Mouse (Mus musculus) hindbrain, embryonic 14.5 days (tissue): Measurements from ENCODE around the gene Gm30191. TPM values are rescaled to one million over a fixed set of nuclear protein-coding genes. Genes with fewer than 3 reads are reported as not detected.

Experiments
- ATAC-seq: fragments of 200-750 bp; cut with Nextera tagmentation; 2 replicates; pipeline ENCODE4 v1.8.0; 2017; ENCODE audit warnings: moderate number of reproducible peaks, mild to moderate bottlenecking, moderate TSS enrichment, moderate library complexity; ENCODE audit not compliant: low FRiP score
- DNase-seq: peaks from one replicate; pipeline ENCODE4 v3.0.0-alpha.2; 2015; ENCODE audit warnings: low spot score
- H3K27ac ChIP-seq: fragments of 300-500 bp; sonication (generic); 2 replicates; pipeline ENCODE4 v1.5.1; 2014; ENCODE audit warnings: mild to moderate bottlenecking, moderate library complexity
- H3K27me3 ChIP-seq: fragments of 300-500 bp; sonication (generic); 2 replicates; pipeline ENCODE4 v1.6.1; 2014; ENCODE audit warnings: mild to moderate bottlenecking, low read length, mixed read lengths; ENCODE audit not compliant: control insufficient read depth, insufficient read depth
- H3K36me3 ChIP-seq: fragments of 300-500 bp; sonication (generic); replicated peaks from 2 replicates; pipeline ENCODE4 v1.6.1; 2014; ENCODE audit not compliant: control insufficient read depth, insufficient read depth
- H3K4me1 ChIP-seq: fragments of 300-500 bp; sonication (generic); replicated peaks from 2 replicates; pipeline ENCODE4 v1.6.1; 2014; ENCODE audit warnings: antibody characterized with exemption, low read length, mixed read lengths; ENCODE audit not compliant: control insufficient read depth, insufficient read depth
- H3K4me2 ChIP-seq: fragments of 300-500 bp; sonication (generic); replicated peaks from 2 replicates; pipeline ENCODE4 v1.6.1; 2014; ENCODE audit warnings: mild to moderate bottlenecking, moderate library complexity
- H3K4me3 ChIP-seq: fragments of 300-500 bp; sonication (generic); replicated peaks from 2 replicates; pipeline ENCODE4 v1.5.1; 2014; ENCODE audit warnings: mild to moderate bottlenecking, low read length
- H3K9ac ChIP-seq: fragments of 300-500 bp; sonication (generic); 2 replicates; pipeline ENCODE4 v1.6.1; 2014
- H3K9me3 ChIP-seq: fragments of 300-500 bp; sonication (generic); 2 replicates; pipeline ENCODE4 v1.6.1; 2016; ENCODE audit warnings: low read length; ENCODE audit not compliant: control insufficient read depth
- WGBS: fragments of 180-500 bp; shearing (Covaris S2); extraction: QIAGEN DNeasy Blood & Tissue Kit; methylation state at CpG from one replicate; pipeline ENCODE4 v1.1.7; 2014; 5-methylcytosine and 5-hydroxymethylcytosine counted together
- polyA plus RNA-seq: library from polyadenylated mRNA; unstranded; fragments of >200 nt; fragmentation: Nextera tagmentation; extraction: Ambion mirVana; gene quantifications from 2 replicates; pipeline ENCODE4 v1.2.1, GENCODE M21; 2014

The Gm30191 gene
- polyA plus RNA-seq, 1 experiment from 2014 or later: 0.87 TPM

DNA sequence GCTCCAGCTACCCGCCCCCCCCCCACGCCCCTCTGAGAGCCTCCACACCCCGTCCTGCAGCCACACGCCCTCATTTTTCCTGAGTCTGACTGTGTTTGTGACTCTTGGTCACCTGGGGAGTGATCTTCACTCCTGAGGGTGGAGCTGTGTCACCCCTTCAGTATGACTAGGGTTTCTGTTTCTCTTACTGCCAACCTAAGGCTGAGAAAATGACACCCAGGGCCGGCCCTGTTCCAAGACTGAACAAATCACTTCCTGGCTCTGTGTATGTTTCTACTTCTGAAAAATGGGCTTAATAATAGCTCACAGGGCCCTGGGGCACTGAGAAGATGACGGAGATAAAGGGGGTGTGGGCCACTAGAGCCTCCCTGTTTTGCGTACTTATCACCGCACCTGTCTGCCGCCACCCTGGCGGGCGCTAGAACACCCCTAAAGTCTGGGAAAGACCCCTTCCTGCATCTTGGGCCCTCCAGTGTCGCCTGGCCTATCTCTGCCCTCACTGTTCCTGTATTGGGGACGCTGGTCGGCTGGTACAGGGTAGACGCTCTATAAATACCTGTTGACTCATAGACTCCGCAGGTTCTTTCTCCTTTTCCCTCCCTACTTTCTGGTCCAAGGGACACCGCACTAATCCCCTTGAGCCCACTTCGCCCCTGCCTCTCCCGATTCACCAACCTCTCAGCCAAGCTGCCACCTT lies 9.0 kb upstream of the Gm30191 start:
- H3K27ac ChIP-seq: no peak overlapping the region
- no peaks in the 10 kb centered on the region for H3K36me3 ChIP-seq
- H3K4me1 ChIP-seq: 0 out of 2 replicates have a peak, but pooled peaks cover 6% of the 10 kb centered on the region
- H3K4me3 ChIP-seq: no peak overlapping the region
- H3K27me3 ChIP-seq: peaks cover 18% of the 10 kb centered on the region
- WGBS: 27% methylated on average over 19 of the region's 19 CpGs
- no peak for ATAC-seq
- no peaks in the 10 kb centered on the region for H3K9me3 ChIP-seq
- peak overlapping the region; percentile 28; the same call in 1 of the 2 replicates for H3K4me2 ChIP-seq
- no peak for DNase-seq
- H3K9ac ChIP-seq: no peak overlapping the region

DNA sequence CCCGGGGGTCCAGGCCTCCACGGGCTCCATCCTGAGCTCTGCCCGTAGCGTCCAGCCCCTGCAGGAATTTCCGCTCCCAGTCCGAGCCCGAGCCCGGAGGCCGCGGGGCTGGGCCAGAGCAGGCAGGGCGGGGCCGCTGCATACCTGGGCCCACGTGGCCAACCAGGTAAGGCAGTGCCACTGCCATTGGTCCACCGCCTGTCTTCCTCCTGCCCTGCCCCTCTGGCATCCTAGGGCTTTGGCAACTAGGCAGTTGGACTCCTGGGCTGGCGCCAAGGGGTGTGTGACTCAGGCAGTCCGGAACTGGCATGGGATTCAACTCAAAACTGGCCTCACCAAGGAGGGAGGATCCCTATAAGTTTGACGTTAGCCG lies 8.5 kb upstream of the Gm30191 start, which contains the start of gene Cnksr1:
TSS of gene Cnksr1 (minus strand) at position 121 of the 373 bp plus-strand sequence.
- DNase-seq: no peak
- no peak within 1 kb of the TSS for H3K27ac ChIP-seq
- peak within 1 kb of the TSS; percentile 28 for H3K4me2 ChIP-seq
- H3K9ac ChIP-seq: no peak within 1 kb of the TSS
- H3K9me3 ChIP-seq: no peaks in the 10 kb centered on the region
- no peaks in the 10 kb centered on the region for H3K36me3 ChIP-seq
- WGBS: 2% methylated on average over 18 of the region's 18 CpGs
- no peak for ATAC-seq
- H3K27me3 ChIP-seq: peaks cover 18% of the 10 kb centered on the region
- H3K4me3 ChIP-seq: no peak within 1 kb of the TSS
- 0 out of 2 replicates have a peak, but pooled peaks cover 6% of the 10 kb centered on the region for H3K4me1 ChIP-seq

DNA sequence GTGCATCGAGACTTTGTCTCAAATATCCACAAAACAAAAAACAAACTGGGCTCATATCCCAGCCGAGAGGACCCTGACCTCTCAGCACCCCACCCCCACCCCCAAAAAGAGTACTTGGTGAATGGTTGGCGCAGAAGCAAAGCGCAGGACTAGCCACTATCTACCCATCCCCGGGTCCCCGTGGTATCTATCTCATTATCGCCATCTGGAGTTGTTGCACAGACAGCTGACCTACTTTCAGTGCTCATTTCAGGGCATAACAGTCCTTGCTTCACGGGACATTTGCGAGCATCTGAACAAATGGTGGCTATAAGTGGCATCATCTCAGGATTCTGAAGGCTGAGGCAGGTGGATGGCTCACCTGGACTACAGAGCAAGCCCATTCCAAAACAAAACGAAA lies 8.0 kb upstream of the Gm30191 start:
- 13% methylated on average over 10 of the region's 10 CpGs for WGBS
- ATAC-seq (no peak), DNase-seq (no peak)
- Histone ChIP-seq H3K27ac (no peak overlapping the region), H3K27me3 (peaks cover 18% of the 10 kb centered on the region), H3K9me3 (no peaks in the 10 kb centered on the region), H3K36me3 (no peaks in the 10 kb centered on the region), H3K4me3 (no peak overlapping the region), H3K9ac (no peak overlapping the region), H3K4me2 (peak overlapping the region; percentile 28; the same call in 1 of the 2 replicates), H3K4me1 (0 out of 2 replicates have a peak, but pooled peaks cover 6% of the 10 kb centered on the region)

DNA sequence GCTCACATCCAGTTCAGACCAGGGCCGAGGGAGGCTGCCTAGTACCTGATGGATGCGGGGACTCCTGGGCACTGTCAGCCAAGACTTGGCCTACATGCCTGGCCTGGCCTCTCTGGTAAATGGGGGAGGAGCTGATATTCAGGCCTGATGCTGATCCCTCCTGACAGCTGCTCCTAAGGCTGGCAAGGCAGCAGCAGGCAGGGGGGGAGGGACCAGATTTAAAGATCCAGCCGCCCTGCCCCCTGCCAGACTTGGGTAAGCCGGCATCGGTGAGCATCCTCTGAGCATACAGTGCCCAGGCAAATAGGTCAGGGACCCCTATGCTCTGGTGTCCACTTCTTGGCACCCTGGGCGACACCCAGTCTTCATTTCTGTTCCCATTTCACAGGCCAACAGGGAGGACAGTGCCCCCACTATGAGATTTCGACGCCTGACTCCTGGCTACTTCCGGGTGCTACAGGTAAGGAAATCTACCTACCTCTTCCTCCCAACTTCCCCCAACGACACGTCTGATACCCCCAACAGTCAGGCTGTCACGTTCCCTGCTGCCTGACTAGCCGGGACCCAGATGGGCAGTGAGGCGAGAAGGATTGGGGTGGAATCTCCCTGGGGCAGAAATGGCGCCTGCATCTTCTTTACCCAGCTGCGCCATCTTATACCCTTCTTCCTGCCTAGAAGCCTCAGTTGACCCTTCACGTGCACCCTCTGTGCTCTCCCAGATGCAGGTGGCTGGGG lies 3.1 kb upstream of the Gm30191 start, which contains the start of gene E130218I03Rik:
TSS of gene E130218I03Rik (plus strand) at position 147 of the 735 bp plus-strand sequence.
- ATAC-seq (no peak), DNase-seq (no peak)
- no peak within 1 kb of the TSS; the same call in 1 of the 2 replicates for H3K9ac ChIP-seq
- H3K36me3 ChIP-seq: no peaks in the 10 kb centered on the region
- H3K27me3 ChIP-seq: peaks cover 16% of the 10 kb centered on the region
- H3K27ac ChIP-seq: no peak within 1 kb of the TSS
- H3K4me1 ChIP-seq: peaks cover 17% of the 10 kb centered on the region
- peak within 1 kb of the TSS; percentile 85; the same call in 1 of the 2 replicates for H3K4me3 ChIP-seq
- no peaks in the 10 kb centered on the region for H3K9me3 ChIP-seq
- 92% methylated on average over 17 of the region's 17 CpGs for WGBS
- peak within 1 kb of the TSS; percentile 98 for H3K4me2 ChIP-seq

DNA sequence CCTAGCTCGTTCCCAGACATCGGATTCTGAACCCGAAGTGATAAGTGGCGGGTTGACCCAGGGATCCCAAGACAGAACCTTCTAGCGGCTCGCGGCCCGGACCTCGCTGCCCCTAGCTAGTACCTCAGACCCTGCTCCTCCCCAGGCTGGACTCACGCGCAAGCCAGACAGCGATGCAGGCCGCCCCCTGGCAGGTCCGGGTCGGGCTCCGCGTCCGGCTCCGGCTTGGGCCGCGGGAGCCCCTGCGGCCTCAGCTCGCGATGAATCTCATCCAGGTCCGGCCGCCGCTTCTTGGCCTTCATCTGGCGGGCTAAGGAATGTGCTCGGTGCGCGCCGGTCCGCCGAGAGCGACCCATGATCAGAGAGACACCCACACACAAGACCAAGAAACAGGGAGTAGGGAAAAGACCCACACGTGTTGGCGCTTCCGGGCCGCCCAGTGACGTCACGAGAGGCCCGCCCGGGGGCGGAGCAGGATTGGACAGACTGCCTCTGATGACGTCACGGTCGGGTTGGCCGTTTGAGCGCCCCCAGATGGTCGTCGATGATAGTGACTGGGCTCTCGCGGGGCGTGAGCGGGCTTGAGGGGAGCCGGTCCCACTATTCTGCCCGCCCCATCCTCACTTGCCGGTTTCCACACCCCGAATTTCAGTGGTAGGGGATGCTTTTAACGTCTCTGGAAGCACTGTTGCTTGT lies 1.4 kb upstream of the Gm30191 start, which contains the start of gene Zfp593:
TSS of gene Zfp593 (minus strand) at position 445 of the 696 bp plus-strand sequence.
- Histone ChIP-seq H3K9me3 (no peaks in the 10 kb centered on the region), H3K4me2 (peak within 1 kb of the TSS; percentile 98), H3K36me3 (no peaks in the 10 kb centered on the region), H3K27ac (0 out of 2 replicates have a peak within 1 kb of the TSS, but pooled peaks have one; percentile 11), H3K9ac (peak within 1 kb of the TSS; percentile 83), H3K27me3 (peaks cover 26% of the 10 kb centered on the region), H3K4me1 (peaks cover 27% of the 10 kb centered on the region), H3K4me3 (peak within 1 kb of the TSS; percentile 85)
- ATAC-seq (peak; percentile 82), DNase-seq (peak; percentile 97)
- WGBS: 0% methylated on average over 60 of the region's 60 CpGs

DNA sequence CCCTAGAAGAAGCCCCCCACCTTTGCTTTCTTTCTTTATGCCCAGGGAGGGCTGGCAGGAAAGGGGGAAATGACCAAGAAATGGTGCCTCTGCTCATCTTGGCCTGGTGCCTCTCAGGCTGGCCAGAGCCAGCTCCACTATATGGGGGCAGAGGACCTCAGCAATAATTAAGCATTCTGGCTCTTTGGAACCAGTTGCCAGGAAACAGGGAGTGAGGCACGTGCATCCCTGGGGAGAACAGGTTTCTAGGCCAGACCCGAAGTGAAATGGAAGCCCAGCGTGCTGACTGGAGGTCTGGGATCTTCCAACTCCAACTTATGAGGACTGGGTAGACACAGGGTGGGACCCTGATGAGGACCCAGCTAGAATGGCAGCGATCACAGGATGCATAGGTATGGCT lies 479 bp upstream of the Gm30191 start:
- peaks cover 35% of the 10 kb centered on the region for H3K4me1 ChIP-seq
- no peak overlapping the region for H3K4me3 ChIP-seq
- DNase-seq (peak; percentile 57), ATAC-seq (peak; percentile 18; the same call in 1 of the 2 replicates)
- 21% methylated on average over 4 of the region's 4 CpGs for WGBS
- H3K9me3 ChIP-seq: no peaks in the 10 kb centered on the region
- H3K9ac ChIP-seq: no peak overlapping the region
- H3K27me3 ChIP-seq: peaks cover 36% of the 10 kb centered on the region
- H3K4me2 ChIP-seq: peak overlapping the region; percentile 98
- no peak overlapping the region for H3K27ac ChIP-seq
- H3K36me3 ChIP-seq: no peaks in the 10 kb centered on the region

DNA sequence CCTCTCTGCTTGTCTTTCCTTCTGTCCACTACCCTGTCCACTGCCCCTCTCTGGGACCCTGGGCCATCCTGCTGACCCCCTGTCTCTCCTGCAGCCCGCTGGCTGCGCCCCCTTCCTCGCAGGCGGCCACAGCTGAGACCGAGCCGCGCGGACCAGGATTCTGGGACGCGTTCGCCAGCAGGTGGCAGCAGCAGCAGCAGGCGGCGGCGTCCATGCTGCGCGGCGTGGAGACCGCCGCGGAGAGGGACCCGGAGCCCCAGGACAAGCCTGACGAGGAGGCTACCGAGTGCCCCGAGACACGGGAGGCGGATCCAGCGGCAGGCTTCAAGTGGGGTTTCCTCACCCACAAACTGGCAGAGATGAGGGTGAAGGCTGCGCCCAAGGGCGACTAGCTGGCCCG lies 2.9 kb downstream of the Gm30191 start:
- Histone ChIP-seq H3K27ac (no peak overlapping the region), H3K4me3 (peak overlapping the region; percentile 61), H3K9me3 (no peaks in the 10 kb centered on the region), H3K4me2 (peak overlapping the region; percentile 88), H3K4me1 (peaks cover 40% of the 10 kb centered on the region), H3K36me3 (no peaks in the 10 kb centered on the region), H3K27me3 (peaks cover 69% of the 10 kb centered on the region), H3K9ac (peak overlapping the region; percentile 80)
- 1% methylated on average over 30 of the region's 30 CpGs for WGBS
- DNase-seq (peak; percentile 79), ATAC-seq (peak; percentile 49; the same call in 1 of the 2 replicates)

DNA sequence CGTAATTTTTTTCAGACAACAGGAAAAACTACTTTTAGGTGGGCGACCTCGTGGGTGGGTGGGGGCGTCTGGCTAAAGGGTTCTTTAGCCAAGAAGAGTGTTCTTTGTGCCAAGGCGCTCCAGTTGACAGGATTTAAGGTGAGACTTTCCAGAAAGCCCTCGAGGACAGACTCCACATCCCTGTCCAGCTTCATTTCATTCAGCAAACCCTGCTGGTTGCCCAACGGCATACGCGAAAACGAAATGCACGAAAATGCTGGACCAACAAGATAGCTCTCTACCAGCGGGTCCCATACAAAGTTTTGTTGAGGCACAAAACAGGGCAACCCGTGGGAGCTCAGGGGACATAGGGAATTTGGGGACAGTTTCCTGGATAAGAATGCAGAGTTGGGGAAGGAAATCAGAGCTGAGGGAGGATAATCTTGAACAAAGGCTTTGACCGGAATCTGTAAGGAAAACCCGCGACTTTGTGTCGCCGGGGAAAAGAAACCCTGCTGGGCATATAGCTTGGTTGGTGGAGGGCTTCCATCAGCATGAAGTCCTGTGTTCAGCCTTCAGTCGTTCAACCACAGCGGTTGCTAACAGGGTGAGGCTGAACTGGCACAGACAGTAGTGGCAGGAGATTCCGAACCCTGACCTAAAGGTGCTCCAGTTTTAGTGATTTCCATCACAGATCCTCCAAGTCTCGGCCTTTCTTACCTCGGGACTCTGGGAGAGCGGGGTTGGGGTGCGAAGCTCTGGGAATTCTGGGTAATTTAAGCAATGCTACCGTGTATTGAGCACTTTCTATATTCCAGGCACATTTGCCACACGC lies 3.6 kb downstream of the Gm30191 start:
- 5% methylated on average over 27 of the region's 27 CpGs for WGBS
- peak overlapping the region; percentile 61 for H3K4me3 ChIP-seq
- ATAC-seq (no peak), DNase-seq (no peak)
- H3K9ac ChIP-seq: peak overlapping the region; percentile 80
- no peaks in the 10 kb centered on the region for H3K36me3 ChIP-seq
- 0 out of 2 replicates have a peak overlapping the region, but pooled peaks have one; percentile 88 for H3K27ac ChIP-seq
- H3K4me2 ChIP-seq: peak overlapping the region; percentile 88
- H3K4me1 ChIP-seq: peaks cover 37% of the 10 kb centered on the region
- H3K27me3 ChIP-seq: peaks cover 73% of the 10 kb centered on the region
- no peaks in the 10 kb centered on the region for H3K9me3 ChIP-seq
